ENCODE assay signal across 21 mouse cellular contexts in the genomic region with DNA sequence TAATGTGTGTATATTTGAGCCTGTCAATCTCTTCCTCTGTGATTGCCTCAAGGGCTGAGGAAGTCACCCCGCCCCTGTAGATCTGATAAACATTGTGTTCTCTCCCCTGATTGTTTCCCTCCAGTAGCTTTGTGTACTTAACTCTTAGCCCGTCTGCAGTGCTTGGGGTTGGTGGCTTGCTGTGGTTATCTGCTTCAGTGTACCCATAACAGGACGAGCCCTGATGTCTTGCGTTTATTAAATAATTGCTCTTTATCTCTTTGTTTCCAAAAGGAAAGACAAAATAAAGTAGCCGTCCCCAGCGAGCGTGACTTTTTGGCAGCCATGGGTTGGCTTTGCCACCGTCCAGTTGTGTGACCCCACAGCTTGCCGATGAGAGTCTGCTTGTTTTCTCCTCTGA. TPM values are rescaled to one million over a fixed set of nuclear protein-coding genes. Genes with fewer than 3 reads are reported as not detected.
DNase-seq lines count a peak whose midpoint lies in the region; ATAC-seq lines count a peak whose summit lies in the region.
"Had no signal": no experiment of that assay in that cellular context is flagged by ENCODE, and none has a peak within 500 bp of the region (broad histone marks: within the 10 kb centered on the region; RNA-seq: fewer than 3 reads in every experiment).

No protein-coding gene starts in this region.

- 83% methylated on average over 9 of the region's 9 CpGs for WGBS in hindbrain, embryonic 13.5 days
- 78% methylated on average over 9 of the region's 9 CpGs for WGBS in hindbrain, embryonic 14.5 days

- peaks cover 39% of the 10 kb centered on the region for H3K27me3 ChIP-seq in hindbrain, embryonic 13.5 days
- H3K27me3 ChIP-seq in hindbrain, embryonic 14.5 days (ENCODE audit: control insufficient read depth, insufficient read depth, low read length): no peaks in the 10 kb centered on the region
- H3K27me3 ChIP-seq: embryonic facial prominence, embryonic 12.5 days; forebrain, embryonic 12.5 days had no signal

- no peak overlapping the region for H3K4me3 ChIP-seq in hindbrain, embryonic 13.5 days
- no peak overlapping the region for H3K4me3 ChIP-seq in hindbrain, embryonic 14.5 days (replicated peaks; ENCODE audit: low read length)
- H3K4me3 ChIP-seq: embryonic facial prominence, embryonic 12.5 days; forebrain, embryonic 12.5 days; hindbrain, embryonic 12.5 days; left cerebral cortex, adult 2 months; neural tube, embryonic 15.5 days had no signal

- DNase-seq in hindbrain, embryonic 14.5 days (ENCODE audit: low spot score): no peak
- peak; percentile 67 for DNase-seq in ovary, postnatal 36 days (ENCODE audit: low spot score)
- DNase-seq in ovary, postnatal 10 days (ENCODE audit: low spot score): no peak
- peak; percentile 48 for DNase-seq in lung, postnatal 14 days
- DNase-seq in cerebellum, adult 11-12 months: no peak
- DNase-seq in B cell, adult 2 months: no peak
- DNase-seq: cerebellum, adult 18-20 months; cerebellum, postnatal 14 days; kidney, adult 8-10 months; kidney, postnatal 10 days; retina, postnatal 1 day; right cerebral cortex, postnatal 25 days; thymus, postnatal 25 days had no signal

- peaks cover 41% of the 10 kb centered on the region for H3K4me1 ChIP-seq in hindbrain, embryonic 13.5 days (replicated peaks)
- peaks cover 16% of the 10 kb centered on the region for H3K4me1 ChIP-seq in hindbrain, embryonic 14.5 days (replicated peaks; ENCODE audit: control insufficient read depth, insufficient read depth, low read length)
- H3K4me1 ChIP-seq: embryonic facial prominence, embryonic 12.5 days had no signal

- H3K36me3 ChIP-seq in hindbrain, embryonic 13.5 days: no peaks in the 10 kb centered on the region
- no peaks in the 10 kb centered on the region for H3K36me3 ChIP-seq in hindbrain, embryonic 14.5 days (replicated peaks; ENCODE audit: control insufficient read depth, insufficient read depth)
- H3K36me3 ChIP-seq: embryonic facial prominence, embryonic 12.5 days; forebrain, embryonic 12.5 days; hindbrain, embryonic 12.5 days; neural tube, embryonic 15.5 days had no signal

- ATAC-seq in hindbrain, embryonic 13.5 days (ENCODE audit: low FRiP score): no peak
- no peak for ATAC-seq in hindbrain, embryonic 14.5 days (ENCODE audit: low FRiP score)
- ATAC-seq: CD4-positive, CD25-positive, alpha-beta regulatory T cell, adult 4 months had no signal

- H3K27ac ChIP-seq in hindbrain, embryonic 13.5 days: 0 out of 2 replicates have a peak overlapping the region, but pooled peaks have one; percentile 3
- H3K27ac ChIP-seq in hindbrain, embryonic 14.5 days: no peak overlapping the region
- H3K27ac ChIP-seq: embryonic facial prominence, embryonic 12.5 days; forebrain, embryonic 12.5 days; hindbrain, embryonic 12.5 days; left cerebral cortex, adult 2 months; liver, embryonic 14.5 days; neural tube, embryonic 15.5 days had no signal

- no peak overlapping the region for H3K4me2 ChIP-seq in hindbrain, embryonic 13.5 days
- H3K4me2 ChIP-seq in hindbrain, embryonic 14.5 days (replicated peaks): no peak overlapping the region
- H3K4me2 ChIP-seq: embryonic facial prominence, embryonic 12.5 days; forebrain, embryonic 12.5 days; hindbrain, embryonic 12.5 days; neural tube, embryonic 15.5 days had no signal

- no peaks in the 10 kb centered on the region for H3K9me3 ChIP-seq in hindbrain, embryonic 13.5 days
- H3K9me3 ChIP-seq in hindbrain, embryonic 14.5 days (ENCODE audit: control insufficient read depth, low read length): no peaks in the 10 kb centered on the region
- H3K9me3 ChIP-seq: embryonic facial prominence, embryonic 12.5 days; forebrain, embryonic 12.5 days; hindbrain, embryonic 12.5 days; neural tube, embryonic 15.5 days had no signal

- H3K9ac ChIP-seq in hindbrain, embryonic 13.5 days: no peak overlapping the region
- no peak overlapping the region for H3K9ac ChIP-seq in hindbrain, embryonic 14.5 days
- H3K9ac ChIP-seq: embryonic facial prominence, embryonic 12.5 days; forebrain, embryonic 12.5 days; hindbrain, embryonic 12.5 days; liver, embryonic 14.5 days; neural tube, embryonic 15.5 days had no signal

RNA-seq across cellular contexts. Expression of a gene that starts 30.7 kb away (rescaled TPM):
- 20.6 and 23.5 TPM in 2 replicates for polyA plus RNA-seq in hindbrain, embryonic 13.5 days (2015; fragmentation: Nextera tagmentation; extraction: Ambion mirVana)
- 28.7 and 31.4 TPM in 2 replicates for polyA plus RNA-seq in hindbrain, embryonic 14.5 days (2014; fragmentation: Nextera tagmentation; extraction: Ambion mirVana)

Comparison
In these comparisons a context has a peak if more than half of its experiments do, and no peak if none do; other contexts are left out.
1. DNase-seq: peak in ovary, postnatal 36 days (single experiment) and lung, postnatal 14 days (single experiment); none in hindbrain, embryonic 14.5 days (single experiment), ovary, postnatal 10 days (single experiment), cerebellum, adult 11-12 months (single experiment) and B cell, adult 2 months (0 of 2).